Mouse (Mus musculus): Measurements from ENCODE around the gene Oosp1. TPM values are rescaled to one million over a fixed set of nuclear protein-coding genes. Genes with fewer than 3 reads are reported as not detected.

Oosp1 gene
- total RNA-seq (2014; rRNA removed), result not detected in 2 replicates
- not detected in 2 replicates for polyA plus RNA-seq (2015; fragmentation: Nextera tagmentation; extraction: Ambion mirVana)

DNA sequence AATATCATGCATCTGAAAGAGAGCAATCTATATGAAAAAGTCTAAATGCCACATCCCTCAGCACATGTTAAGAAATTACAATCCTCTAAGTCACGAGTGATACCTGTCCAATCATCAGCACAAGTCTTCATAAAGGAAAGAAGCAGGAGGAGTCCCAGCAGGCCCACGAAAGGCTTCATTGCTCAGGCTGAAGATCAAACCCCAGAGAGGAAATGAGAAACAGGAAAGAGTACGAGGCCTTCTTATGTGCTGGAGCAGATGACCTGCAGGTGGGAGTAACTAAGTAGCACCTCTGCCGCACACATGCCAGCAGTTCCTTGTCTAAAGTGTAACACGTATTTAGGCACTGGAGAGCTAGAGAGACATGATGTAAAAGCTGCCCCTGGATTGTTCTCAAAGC is at the start of gene Oosp1:
TSS of gene Oosp1 (minus strand) at position 312 of the 400 bp plus-strand sequence.
- Histone ChIP-seq H3K27me3 (ENCODE audit: insufficient read depth, low read length) (no peaks in the 10 kb centered on the region), H3K4me1 (ENCODE audit: insufficient read depth, low read length) (no peaks in the 10 kb centered on the region), H3K9ac (replicated peaks; ENCODE audit: low read length) (no peak within 1 kb of the TSS), H3K4me3 (ENCODE audit: low read length) (no peak within 1 kb of the TSS), H3K36me3 (ENCODE audit: insufficient read depth, low read length) (no peaks in the 10 kb centered on the region), H3K4me2 (ENCODE audit: low read depth, low read length) (no peak within 1 kb of the TSS), H3K9me3 (ENCODE audit: low read length) (no peaks in the 10 kb centered on the region), H3K27ac (no peak within 1 kb of the TSS)
- no peak for DNase-seq (ENCODE audit: low spot score)
- no peak for ATAC-seq
- WGBS, result 75% methylated on average over 5 of the region's 5 CpGs
- TF ChIP-seq CTCF (IDR thresholded peaks at IDR 0.05; ENCODE audit: low read depth), result no peak

DNA sequence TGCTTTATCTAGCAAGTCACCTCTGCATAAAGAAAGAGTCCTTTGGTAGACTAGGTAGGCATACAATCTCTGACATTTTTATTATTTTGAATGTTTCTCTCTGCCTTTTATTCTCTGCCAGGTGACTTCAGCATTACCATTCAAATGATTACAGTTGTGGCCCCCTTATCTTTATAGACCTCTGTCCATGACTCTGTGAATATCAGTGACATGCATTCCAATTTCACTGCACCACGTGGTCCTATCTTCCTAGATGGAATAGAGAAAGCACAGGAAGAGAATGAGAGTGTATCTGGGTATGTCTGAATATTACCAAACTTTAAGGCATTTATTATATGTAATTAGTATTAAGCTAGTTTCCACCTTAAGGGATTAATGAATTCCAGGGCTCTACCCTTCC is 45.5 kb upstream of the Oosp1 start:
- H3K27ac ChIP-seq, result no peak overlapping the region
- no peak for TF ChIP-seq CTCF (IDR thresholded peaks at IDR 0.05; ENCODE audit: low read depth)
- H3K27me3 ChIP-seq (ENCODE audit: insufficient read depth, low read length), result no peaks in the 10 kb centered on the region
- no peak overlapping the region for H3K4me2 ChIP-seq (ENCODE audit: low read depth, low read length)
- no peak overlapping the region for H3K4me3 ChIP-seq (ENCODE audit: low read length)
- H3K36me3 ChIP-seq (ENCODE audit: insufficient read depth, low read length), result no peaks in the 10 kb centered on the region
- no peak for ATAC-seq
- 53% methylated on average over 1 of the region's 1 CpGs for WGBS
- no peak for DNase-seq (ENCODE audit: low spot score)
- no peaks in the 10 kb centered on the region for H3K4me1 ChIP-seq (ENCODE audit: insufficient read depth, low read length)
- H3K9ac ChIP-seq (replicated peaks; ENCODE audit: low read length), result no peak overlapping the region
- H3K9me3 ChIP-seq (ENCODE audit: low read length), result no peaks in the 10 kb centered on the region

DNA sequence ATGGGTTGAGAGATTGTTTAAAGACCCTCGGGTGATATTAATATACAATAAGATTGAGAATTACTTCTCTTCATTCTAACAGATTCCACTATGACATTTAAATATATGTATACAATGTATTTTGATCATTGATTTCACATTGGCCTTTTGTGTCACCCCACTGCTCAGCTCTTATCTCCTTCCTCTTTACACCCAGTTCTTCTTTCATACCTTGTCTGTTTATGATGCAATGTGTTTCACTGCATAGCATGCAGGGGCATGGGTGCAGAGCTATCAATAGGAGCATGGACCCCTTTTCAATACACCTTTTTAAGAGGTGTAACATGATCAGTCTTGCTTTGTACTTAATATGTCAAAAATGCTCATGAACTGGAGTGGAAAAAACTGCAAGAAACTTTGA is 39.3 kb upstream of the Oosp1 start:
- no peak overlapping the region for H3K4me3 ChIP-seq (ENCODE audit: low read length)
- no peak overlapping the region for H3K27ac ChIP-seq
- no peaks in the 10 kb centered on the region for H3K4me1 ChIP-seq (ENCODE audit: insufficient read depth, low read length)
- no peaks in the 10 kb centered on the region for H3K36me3 ChIP-seq (ENCODE audit: insufficient read depth, low read length)
- H3K4me2 ChIP-seq (ENCODE audit: low read depth, low read length), result no peak overlapping the region
- ATAC-seq (no peak), DNase-seq (ENCODE audit: low spot score) (no peak)
- WGBS, result 81% methylated on average over 1 of the region's 1 CpGs
- H3K9me3 ChIP-seq (ENCODE audit: low read length), result no peaks in the 10 kb centered on the region
- no peak for TF ChIP-seq CTCF (IDR thresholded peaks at IDR 0.05; ENCODE audit: low read depth)
- no peaks in the 10 kb centered on the region for H3K27me3 ChIP-seq (ENCODE audit: insufficient read depth, low read length)
- no peak overlapping the region for H3K9ac ChIP-seq (replicated peaks; ENCODE audit: low read length)

DNA sequence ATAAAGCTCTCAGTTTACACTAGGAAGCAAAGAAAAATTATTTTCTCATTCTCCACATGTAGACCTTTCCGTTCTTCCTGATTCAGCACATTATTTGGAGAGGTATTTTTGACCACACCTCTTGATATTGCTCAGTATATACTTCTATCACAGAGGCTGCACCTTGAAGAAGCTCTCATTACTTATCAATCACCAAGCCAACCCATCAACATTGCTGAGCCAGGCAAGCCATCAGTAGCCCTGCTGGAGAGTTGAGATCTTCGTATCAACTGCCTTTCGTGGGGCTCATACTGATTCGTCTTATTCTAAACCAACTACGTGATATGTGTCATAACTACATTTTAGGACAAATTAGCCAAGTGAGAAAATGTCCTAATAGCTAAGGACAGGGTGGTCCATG is 36.4 kb upstream of the Oosp1 start:
- H3K4me1 ChIP-seq (ENCODE audit: insufficient read depth, low read length), result no peaks in the 10 kb centered on the region
- no peak overlapping the region for H3K4me3 ChIP-seq (ENCODE audit: low read length)
- TF ChIP-seq CTCF (IDR thresholded peaks at IDR 0.05; ENCODE audit: low read depth), result no peak
- 95% methylated on average over 5 of the region's 5 CpGs for WGBS
- H3K9ac ChIP-seq (replicated peaks; ENCODE audit: low read length), result no peak overlapping the region
- no peak overlapping the region for H3K4me2 ChIP-seq (ENCODE audit: low read depth, low read length)
- H3K27ac ChIP-seq, result no peak overlapping the region
- DNase-seq (ENCODE audit: low spot score) (no peak), ATAC-seq (no peak)
- no peaks in the 10 kb centered on the region for H3K36me3 ChIP-seq (ENCODE audit: insufficient read depth, low read length)
- H3K27me3 ChIP-seq (ENCODE audit: insufficient read depth, low read length), result no peaks in the 10 kb centered on the region
- H3K9me3 ChIP-seq (ENCODE audit: low read length), result no peaks in the 10 kb centered on the region

DNA sequence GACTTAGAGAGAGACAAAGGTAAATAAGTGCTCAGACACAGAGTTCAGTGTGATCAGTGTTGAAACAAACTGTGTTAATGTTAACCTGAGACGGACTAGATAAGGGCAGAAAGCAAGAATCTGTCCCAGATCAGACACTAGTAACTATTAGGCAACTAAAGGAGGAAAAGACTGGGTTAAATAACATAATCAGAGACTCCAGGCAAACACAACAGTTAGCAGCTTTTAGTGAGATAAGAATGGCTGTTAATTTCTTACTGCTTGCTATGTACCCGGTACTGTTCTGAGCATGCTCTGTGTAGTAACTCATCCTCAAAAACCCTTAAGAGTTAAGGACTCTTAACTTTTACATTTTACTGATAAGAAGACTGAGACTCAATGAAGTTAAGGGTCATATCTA is 35.0 kb upstream of the Oosp1 start:
- no peaks in the 10 kb centered on the region for H3K4me1 ChIP-seq (ENCODE audit: insufficient read depth, low read length)
- H3K9me3 ChIP-seq (ENCODE audit: low read length), result no peaks in the 10 kb centered on the region
- ATAC-seq (no peak), DNase-seq (ENCODE audit: low spot score) (no peak)
- no peaks in the 10 kb centered on the region for H3K36me3 ChIP-seq (ENCODE audit: insufficient read depth, low read length)
- no peak overlapping the region for H3K4me3 ChIP-seq (ENCODE audit: low read length)
- no peak overlapping the region for H3K4me2 ChIP-seq (ENCODE audit: low read depth, low read length)
- WGBS, result 88% methylated on average over 2 of the region's 2 CpGs
- no peak for TF ChIP-seq CTCF (IDR thresholded peaks at IDR 0.05; ENCODE audit: low read depth)
- H3K9ac ChIP-seq (replicated peaks; ENCODE audit: low read length), result no peak overlapping the region
- no peak overlapping the region for H3K27ac ChIP-seq
- H3K27me3 ChIP-seq (ENCODE audit: insufficient read depth, low read length), result no peaks in the 10 kb centered on the region

DNA sequence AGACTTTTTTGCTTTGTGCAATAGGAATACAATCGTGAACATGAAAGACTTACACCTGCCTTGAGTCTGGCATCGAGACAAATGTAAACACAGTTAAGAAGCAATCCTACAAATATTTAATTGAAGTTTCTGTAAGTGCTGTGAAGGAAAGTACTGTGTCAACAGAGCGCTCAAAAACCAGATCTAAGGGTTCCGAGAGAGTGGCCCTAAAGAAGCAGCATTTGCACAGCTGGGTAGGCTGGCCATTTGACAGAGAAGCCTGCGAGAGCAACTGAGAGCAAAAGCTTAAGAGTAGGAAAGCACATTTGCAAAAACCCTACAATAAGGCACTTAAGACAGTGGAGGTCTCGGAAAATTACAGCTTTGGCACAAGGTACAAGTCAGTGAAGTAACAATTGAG is 33.3 kb upstream of the Oosp1 start:
- no peak overlapping the region for H3K9ac ChIP-seq (replicated peaks; ENCODE audit: low read length)
- H3K36me3 ChIP-seq (ENCODE audit: insufficient read depth, low read length), result no peaks in the 10 kb centered on the region
- H3K9me3 ChIP-seq (ENCODE audit: low read length), result no peaks in the 10 kb centered on the region
- no peak for DNase-seq (ENCODE audit: low spot score)
- no peak overlapping the region for H3K4me2 ChIP-seq (ENCODE audit: low read depth, low read length)
- 88% methylated on average over 6 of the region's 6 CpGs for WGBS
- H3K4me1 ChIP-seq (ENCODE audit: insufficient read depth, low read length), result no peaks in the 10 kb centered on the region
- H3K4me3 ChIP-seq (ENCODE audit: low read length), result no peak overlapping the region
- no peaks in the 10 kb centered on the region for H3K27me3 ChIP-seq (ENCODE audit: insufficient read depth, low read length)
- ATAC-seq, result no peak
- TF ChIP-seq CTCF (IDR thresholded peaks at IDR 0.05; ENCODE audit: low read depth), result no peak
- H3K27ac ChIP-seq, result no peak overlapping the region

DNA sequence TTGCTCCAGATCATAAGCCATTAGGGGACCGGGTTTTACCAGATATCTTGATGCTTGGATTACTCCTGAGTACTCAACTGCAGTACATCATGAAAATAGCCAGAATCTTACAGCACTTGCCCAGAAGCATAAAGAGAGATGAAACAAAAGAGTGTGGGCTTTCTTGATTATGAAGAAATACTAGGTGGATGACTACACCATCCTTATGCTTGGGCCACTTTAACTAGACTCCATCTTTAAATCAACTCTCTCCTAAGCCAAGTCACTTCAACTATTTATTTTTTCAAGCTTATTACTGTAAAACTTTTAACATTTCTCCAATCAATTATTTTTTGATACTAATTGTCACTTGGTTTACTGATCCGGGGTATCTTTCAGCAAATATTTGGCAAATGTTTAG is 32.9 kb upstream of the Oosp1 start:
- H3K36me3 ChIP-seq (ENCODE audit: insufficient read depth, low read length), result no peaks in the 10 kb centered on the region
- DNase-seq (ENCODE audit: low spot score) (no peak), ATAC-seq (no peak)
- no peak overlapping the region for H3K27ac ChIP-seq
- TF ChIP-seq CTCF (IDR thresholded peaks at IDR 0.05; ENCODE audit: low read depth), result no peak
- no peaks in the 10 kb centered on the region for H3K9me3 ChIP-seq (ENCODE audit: low read length)
- H3K4me1 ChIP-seq (ENCODE audit: insufficient read depth, low read length), result no peaks in the 10 kb centered on the region
- H3K9ac ChIP-seq (replicated peaks; ENCODE audit: low read length), result no peak overlapping the region
- 88% methylated on average over 2 of the region's 2 CpGs for WGBS
- no peak overlapping the region for H3K4me2 ChIP-seq (ENCODE audit: low read depth, low read length)
- no peaks in the 10 kb centered on the region for H3K27me3 ChIP-seq (ENCODE audit: insufficient read depth, low read length)
- no peak overlapping the region for H3K4me3 ChIP-seq (ENCODE audit: low read length)
